8 mouse cellular contexts compared by ENCODE assay signal in genomic region chr11:38747549-38747948, GRCm38 (mm10).
A peak's percentile ranks its signal among the peaks of the same experiment; 100 is the strongest.
DNase-seq lines count a peak whose midpoint lies in the region; ATAC-seq and TF ChIP-seq lines count a peak whose summit lies in the region.
"Had no signal": no experiment of that assay in that cellular context is flagged by ENCODE, and none has a peak within 500 bp of the region (broad histone marks: within the 10 kb centered on the region; RNA-seq: fewer than 3 reads in every experiment).

No protein-coding gene starts in this region.

- peak; percentile 61 for TF ChIP-seq CTCF in kidney, adult 2 months (conservative IDR thresholded peaks at IDR 0.05; ENCODE audit: insufficient read depth, insufficient read length, low read depth, low read length)

- no peak for TF ChIP-seq POLR2A in kidney, adult 2 months (IDR thresholded peaks at IDR 0.05; ENCODE audit: low read depth, low read length)

- no peak overlapping the region for H3K27ac ChIP-seq in kidney, adult 2 months (ENCODE audit: insufficient read depth, low read depth, low read length)
- H3K27ac ChIP-seq in ES-E14 (ENCODE audit: insufficient read depth, low read depth, low read length, poor library complexity, severe bottlenecking): no peak overlapping the region
- H3K27ac ChIP-seq: hindbrain, embryonic 15.5 days had no signal

- WGBS in kidney, adult 2 months: 44% methylated on average over 3 of the region's 3 CpGs

- H3K4me1 ChIP-seq in kidney, adult 2 months (ENCODE audit: control insufficient read depth, insufficient read depth, low read length): no peaks in the 10 kb centered on the region
- H3K4me1 ChIP-seq in ES-E14 (ENCODE audit: control insufficient read depth in 2 of 2, insufficient read depth in 2 of 2, low read length in 2 of 2, poor library complexity in 1 of 2): no peaks in the 10 kb centered on the region
- H3K4me1 ChIP-seq: hindbrain, embryonic 15.5 days had no signal

- in situ Hi-C loops in ES-E14 (cut with MboI; ENCODE audit: low sequenced_read_pairs in 2 of 2, unreplicated experiment in 2 of 2): no loop called here

- H3K27me3 ChIP-seq in kidney, adult 2 months (replicated peaks; ENCODE audit: control insufficient read depth, insufficient read depth, low read length): no peaks in the 10 kb centered on the region
- H3K27me3 ChIP-seq: hindbrain, embryonic 15.5 days had no signal

- H3K4me3 ChIP-seq in kidney, adult 2 months (ENCODE audit: insufficient read depth, low read depth, low read length): no peak overlapping the region
- H3K4me3 ChIP-seq in ES-E14 (ENCODE audit: insufficient read depth in 1 of 2, low read depth in 1 of 2, low read length in 2 of 2, poor library complexity in 1 of 2, severe bottlenecking in 1 of 2): no peak overlapping the region
- H3K4me3 ChIP-seq: hindbrain, embryonic 15.5 days had no signal

- DNase-seq in kidney, adult 2 months: peak; percentile 29
- no peak for DNase-seq in kidney, adult 11 months
- DNase-seq in ES-E14 (ENCODE audit: low read depth, low spot score): peak; percentile 24
- DNase-seq in cerebellum, postnatal 10 days: peak; percentile 59 to 67
- peak; percentile 41 for DNase-seq in kidney, postnatal 10 days
- DNase-seq in retina, postnatal 7 days (ENCODE audit: low read depth, low spot score): peak; percentile 2

- no peak for ATAC-seq in erythroid progenitor cell, adult 5-6 weeks (replicated peaks; ENCODE audit: low FRiP score, poor library complexity, severe bottlenecking)

- no peaks in the 10 kb centered on the region for H3K36me3 ChIP-seq in kidney, adult 2 months (ENCODE audit: control insufficient read depth, insufficient read depth, low read length)
- H3K36me3 ChIP-seq in ES-E14 (ENCODE audit: control insufficient read depth, insufficient read depth, low read length, poor library complexity, severe bottlenecking): no peaks in the 10 kb centered on the region
- H3K36me3 ChIP-seq: hindbrain, embryonic 15.5 days had no signal

- H3K9ac ChIP-seq in ES-E14 (ENCODE audit: insufficient read depth, low read depth, low read length, poor library complexity, severe bottlenecking): no peak overlapping the region
- H3K9ac ChIP-seq: hindbrain, embryonic 15.5 days had no signal

- no peaks in the 10 kb centered on the region for H3K9me3 ChIP-seq in ES-E14 (ENCODE audit: control insufficient read depth, insufficient read depth, low read depth, low read length)
- H3K9me3 ChIP-seq: hindbrain, embryonic 15.5 days had no signal

TF ChIP-seq in ES-E14, 5 proteins besides CTCF, POLR2A, EP300 and RAD21:
- TF ChIP-seq ZC3H11A (IDR thresholded peaks at IDR 0.05; ENCODE audit: borderline replicate concordance, low read depth, low read length): no peak
- no peak for TF ChIP-seq HCFC1 (IDR thresholded peaks at IDR 0.05; ENCODE audit: borderline replicate concordance, insufficient read depth, low read length)
- TF ChIP-seq CHD2 (IDR thresholded peaks at IDR 0.05; ENCODE audit: low read depth, low read length): no peak
- TF ChIP-seq MAFK (IDR thresholded peaks at IDR 0.05; ENCODE audit: insufficient read depth, low read depth, low read length): no peak
- TF ChIP-seq ZNF384 (IDR thresholded peaks at IDR 0.05; ENCODE audit: low read depth, low read length): no peak
